Mouse (Mus musculus): ENCODE measurements at regions not wholly inside any gene's neighbourhood (a gene's known extent, or its start where the extent isn't known, plus 50 kb on each side); places are given as distances from the start of the nearest gene placed in this dataset.

DNA sequence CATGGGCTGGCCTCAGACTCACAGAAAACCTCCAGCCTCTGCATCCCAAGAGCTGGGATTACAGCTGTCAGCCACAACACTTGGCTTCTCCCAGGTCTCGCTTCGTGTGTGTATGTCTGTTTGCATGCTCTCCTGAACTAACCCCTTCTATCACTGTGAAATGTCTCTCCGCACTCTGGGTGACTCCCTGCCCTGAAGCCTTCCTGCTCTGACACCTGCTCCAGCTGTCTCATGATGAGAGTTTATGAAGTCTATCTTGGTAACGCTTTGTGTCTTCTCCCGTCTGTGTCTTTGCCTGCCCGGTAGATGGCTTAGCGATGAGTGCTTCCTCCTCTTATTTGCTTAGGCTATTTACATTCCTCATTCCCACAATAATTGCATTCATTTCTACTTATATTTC is 133.0 kb downstream of the Ndufa10 start:
- no peak for DNase-seq

DNA sequence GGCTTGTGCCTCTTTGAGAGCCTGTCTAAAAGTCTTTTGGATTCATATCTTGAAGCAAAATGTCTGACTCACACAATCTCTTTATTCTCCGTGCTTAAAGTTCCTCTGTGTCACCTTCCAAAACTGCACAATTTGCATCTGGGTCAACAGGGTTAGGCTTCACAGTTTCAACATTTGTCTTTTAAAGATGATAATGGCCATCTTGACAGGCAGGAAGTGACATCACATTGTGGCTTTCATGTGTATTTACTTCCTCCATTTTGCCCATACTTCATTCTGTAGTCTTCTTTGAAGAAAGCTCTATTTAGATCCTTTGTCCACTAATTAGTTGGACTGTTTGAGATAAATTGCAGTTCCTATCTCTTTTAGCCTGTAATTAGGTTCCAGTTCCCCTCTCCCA is 135.1 kb downstream of the Ndufa10 start:
- no peak for DNase-seq

DNA sequence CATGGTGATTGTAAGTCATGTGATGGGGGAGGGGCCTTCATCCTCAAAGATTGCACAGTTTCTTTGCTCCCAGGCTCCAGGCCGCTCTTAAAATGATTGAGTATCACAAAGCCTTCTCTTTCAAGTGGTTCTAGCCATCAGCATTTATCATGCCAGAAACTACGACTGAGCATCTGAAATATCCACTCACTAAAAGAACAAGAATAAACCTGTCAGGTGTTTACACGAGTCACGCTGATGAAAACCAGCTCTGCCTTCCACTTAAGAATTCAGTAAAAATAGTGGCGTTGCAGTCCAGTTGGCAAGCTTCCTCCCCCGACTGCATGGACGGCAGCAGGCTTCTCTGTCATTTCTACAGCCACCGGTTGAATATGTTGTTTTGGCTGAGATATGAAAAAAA is 136.2 kb downstream of the Ndufa10 start:
- DNase-seq, result no peak

DNA sequence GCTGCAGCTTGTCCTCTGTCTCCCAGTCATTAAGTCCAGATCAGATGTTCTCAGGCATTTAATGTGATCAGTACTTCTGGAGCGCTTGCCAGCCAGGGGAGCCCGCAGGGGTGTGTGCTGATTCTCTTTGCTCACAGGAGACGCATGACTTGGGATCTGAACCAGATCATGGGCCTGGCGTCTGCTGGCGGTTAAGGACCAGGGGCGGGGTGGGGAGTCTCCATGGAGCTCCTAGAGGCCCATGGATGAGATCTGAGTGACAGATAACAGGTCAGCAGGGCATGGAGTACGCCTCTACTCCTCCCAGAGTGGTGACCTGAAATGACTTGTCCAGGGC is 136.7 kb upstream of the Hdac4 start:
- DNase-seq, result no peak

DNA sequence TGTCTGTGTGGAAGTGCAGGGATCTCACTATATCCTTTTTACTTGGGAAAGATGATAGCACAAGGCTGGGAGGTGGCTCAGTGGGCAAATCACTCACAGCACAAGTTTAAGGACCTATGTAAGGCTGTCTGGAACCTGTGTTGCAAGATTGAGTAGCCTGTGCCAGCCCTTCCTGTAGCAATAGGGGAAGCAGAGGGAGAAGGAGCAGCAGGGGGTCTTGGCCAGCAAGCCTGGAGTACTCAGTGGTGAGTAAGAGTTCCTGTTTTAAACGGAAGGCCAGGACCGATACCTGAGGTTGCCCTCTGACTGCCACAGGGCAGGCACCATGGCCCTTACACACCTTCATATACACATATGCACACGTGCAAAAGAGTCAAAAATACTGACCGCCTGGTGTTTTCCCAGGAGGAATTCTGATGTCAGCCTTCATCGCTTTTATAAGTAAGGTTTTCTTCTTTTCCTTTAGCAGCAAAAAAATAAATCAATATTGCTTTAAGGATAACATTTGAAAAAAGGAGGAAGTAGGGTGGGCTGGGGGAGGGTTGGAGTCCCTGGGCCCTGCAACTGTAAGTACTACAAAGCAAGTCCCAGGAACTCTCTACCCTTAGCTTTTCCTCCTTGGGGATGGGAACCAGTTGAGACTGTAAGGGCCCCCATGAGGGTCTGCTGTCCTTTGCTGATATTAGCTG is 136.2 kb upstream of the Hdac4 start:
- DNase-seq, result no peak

DNA sequence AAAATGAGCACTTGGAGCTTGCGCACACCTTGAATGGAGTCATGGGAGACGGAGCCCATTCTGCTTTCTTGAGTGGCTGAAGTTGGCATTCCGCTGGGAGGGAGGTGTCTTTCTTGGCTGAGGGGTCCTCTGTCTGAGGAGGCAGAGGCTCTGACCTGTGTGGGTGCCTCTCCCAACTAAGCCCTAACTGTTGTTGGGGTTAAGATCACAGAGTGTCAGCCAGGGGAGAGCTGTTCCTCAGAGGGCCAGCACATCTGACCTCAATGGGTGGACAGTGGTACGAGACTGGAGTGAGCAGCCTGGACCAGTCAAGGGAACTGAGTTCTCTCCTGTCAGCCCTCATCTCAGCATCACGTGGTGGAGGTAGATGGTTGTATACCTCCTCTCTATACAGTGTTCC is 134.7 kb upstream of the Hdac4 start:
- no peak for DNase-seq

DNA sequence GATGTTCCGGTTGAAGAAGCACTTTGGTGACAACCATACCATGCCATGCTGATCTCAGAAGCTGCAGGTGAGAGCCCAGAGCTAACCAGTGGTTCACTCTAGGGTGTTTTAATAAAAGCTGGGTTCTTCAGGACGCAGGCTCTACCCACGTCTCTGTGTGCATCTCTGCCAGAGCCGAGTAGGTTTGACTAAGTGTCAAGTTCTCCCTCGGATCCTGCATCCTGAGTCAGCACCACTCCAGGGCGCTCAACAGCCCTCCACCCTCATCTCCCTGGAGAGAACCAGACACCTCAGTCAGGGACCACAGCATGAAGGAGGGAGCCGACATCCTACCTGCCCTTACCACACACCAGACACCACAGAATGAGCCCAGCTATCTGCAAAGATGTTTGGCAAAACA is 134.0 kb upstream of the Hdac4 start:
- no peak for DNase-seq

DNA sequence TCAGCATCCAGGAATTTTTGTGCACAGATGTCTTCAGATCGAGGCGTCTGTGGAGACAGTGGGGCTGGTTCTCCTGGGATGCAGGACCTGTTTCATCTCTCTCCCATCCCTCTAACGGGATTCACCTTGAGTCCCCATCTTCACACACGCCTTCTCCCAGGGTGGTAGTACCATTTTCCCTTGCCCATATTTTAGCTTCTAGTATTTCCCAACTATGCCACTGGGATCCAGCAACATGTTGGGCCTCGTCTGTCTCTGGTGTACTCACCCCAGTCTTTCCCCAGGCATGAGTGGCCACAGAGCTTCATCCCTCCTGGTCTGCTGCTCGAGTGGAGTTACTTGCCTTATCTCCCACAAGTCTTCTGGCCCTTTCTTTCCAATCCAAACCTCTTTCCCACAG is 131.6 kb upstream of the Hdac4 start:
- DNase-seq, result no peak

DNA sequence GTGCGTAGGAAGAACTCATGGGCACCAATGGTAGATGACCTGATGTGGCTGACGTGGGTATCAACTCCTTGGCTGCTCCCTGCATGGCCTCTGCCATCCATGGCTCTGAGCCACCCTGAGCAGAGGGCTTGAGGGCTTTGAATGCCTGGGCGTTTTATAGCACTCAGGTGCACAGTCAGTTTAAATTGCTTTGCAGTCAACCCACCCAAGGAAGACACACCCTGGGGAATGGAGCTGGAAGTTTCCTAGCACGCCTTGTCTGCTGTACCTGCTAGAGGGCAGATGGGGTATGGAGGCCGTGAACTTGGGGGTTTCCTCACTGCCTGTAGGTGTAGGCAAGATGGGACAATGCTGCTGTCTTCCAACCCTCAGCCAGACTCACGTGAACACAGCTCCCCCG is 129.8 kb upstream of the Hdac4 start:
- DNase-seq, result no peak

DNA sequence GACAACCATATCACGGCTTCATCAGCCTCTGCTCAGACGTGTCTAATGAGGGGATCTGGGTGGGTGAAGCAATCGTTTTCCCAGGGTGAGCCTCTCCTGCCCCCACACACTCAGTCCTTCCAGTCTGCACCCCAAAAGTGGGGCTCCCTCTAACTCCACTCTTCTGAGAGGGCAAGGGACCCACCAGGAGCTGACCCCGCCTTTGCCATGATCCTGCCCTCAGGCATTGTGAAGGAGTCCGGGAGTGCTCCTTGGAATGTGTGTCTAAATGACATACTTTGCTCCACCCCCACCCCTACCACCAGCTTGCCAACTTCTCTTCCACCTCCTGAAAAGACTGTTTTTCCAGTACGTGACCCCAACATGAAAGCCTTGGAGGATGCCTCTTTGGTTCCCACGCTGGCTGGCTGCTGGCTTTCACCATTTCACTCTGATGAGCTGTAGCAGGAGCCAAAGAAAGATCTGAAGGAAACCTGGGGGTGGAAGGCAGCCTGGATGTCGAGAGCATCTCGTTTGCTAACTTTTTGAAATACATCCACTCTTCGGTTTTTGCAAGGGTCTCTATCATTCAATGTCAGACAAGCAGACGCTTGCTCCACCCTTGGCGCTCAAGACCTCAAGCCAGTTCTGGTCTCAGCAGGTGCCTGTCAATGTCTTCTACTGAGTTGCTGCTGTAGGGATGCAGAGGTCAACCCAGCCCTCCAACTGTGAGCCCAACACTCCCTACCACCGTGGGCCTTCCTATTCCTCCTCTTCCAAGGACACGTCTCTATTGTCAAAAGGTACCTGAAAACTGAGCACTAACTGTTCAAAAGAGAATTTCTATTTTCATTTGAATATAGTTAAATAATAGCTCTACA is 128.8 kb upstream of the Hdac4 start:
- no peak for DNase-seq

DNA sequence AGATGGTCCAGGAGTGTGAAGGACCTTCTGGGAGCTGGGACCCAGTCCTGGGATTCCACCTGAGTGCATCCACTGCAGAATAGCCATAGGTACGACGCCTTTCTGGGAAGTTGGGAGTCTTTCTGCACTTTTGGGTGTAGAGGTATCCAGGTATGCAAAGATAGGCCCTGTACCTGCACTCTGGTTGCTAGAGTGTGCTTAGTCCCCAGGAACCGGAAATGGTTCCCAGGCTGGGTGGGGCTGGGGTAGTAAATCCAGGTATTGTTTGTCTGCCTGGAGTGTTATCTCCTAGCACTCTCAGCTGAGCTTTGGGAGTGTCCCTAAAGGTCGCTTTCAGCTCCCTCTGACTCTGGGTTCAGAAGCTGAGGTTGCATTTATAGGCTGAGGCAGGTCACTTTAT is 121.6 kb upstream of the Hdac4 start:
- DNase-seq, result no peak

DNA sequence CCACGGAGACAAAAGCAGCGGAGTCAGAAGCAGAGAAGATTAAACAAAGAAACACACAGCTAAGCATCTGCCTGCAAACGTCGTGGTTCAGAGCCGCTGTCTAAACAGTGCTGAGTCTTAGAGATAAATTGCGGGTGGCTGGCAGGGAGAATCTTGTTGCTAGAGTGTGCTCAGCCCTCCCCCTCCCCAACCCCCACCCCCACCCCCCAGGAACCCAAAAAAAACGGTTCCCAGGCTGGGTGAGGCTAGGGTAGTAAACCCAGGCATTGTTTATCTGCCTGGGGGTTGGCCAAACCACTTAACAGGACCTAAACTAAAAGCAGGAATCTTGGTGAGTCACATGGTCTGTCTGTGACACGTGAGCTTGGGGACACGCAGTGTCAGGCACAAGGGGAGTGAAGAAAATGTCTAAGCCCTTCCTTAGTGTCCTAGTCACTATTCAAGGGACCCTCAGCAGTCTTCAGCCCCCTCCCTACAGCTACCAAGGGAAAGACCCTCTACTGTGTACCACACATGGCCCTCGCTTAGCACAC is 120.8 kb upstream of the Hdac4 start:
- no peak for DNase-seq

DNA sequence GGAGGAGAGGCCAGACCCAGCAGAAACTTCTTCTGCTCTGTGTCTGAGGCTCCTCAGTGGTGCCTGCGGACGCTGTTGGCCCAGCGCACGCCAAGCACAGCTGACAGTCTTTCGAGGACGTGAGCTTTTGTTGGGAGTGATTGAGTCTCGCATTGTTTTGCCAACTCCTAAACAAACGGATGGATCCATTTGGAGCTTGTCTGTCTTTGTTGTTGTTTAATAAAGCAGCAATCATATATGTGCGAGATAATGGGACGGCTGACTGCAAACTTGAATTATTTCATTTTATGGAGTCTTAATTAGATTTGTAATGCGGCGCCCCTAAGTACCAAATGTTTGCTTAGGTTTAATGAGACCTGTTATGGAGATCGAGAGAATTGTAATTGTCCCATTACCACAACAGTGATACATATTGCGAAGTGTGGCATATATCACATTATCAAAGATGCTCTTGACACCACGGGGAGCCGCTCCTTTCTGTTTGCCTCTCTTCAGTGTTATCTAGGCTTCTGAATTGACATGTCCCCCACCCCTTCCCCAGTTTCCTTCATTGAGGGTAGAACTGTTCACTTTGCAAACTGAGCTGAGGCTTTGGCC is 117.6 kb upstream of the Hdac4 start:
- DNase-seq, result no peak

DNA sequence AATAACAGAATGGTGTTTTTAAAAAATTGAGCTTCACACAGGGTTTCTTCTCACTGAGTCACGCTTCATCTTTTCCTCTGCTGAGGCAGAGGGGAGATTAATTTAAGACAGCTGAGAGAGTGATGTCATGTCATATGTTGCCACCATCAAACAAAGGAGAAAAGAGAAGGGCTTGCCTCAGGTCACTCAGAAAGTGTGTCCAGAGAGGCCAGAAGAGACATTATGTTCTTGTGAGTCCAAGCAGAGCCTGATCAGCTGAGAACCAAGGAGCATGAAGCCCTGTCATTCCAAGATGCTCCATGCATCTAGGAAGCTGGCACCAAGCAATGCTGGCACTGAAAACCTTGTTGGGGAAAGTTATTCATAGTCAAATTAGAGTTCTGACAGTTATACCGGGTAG is 114.4 kb upstream of the Hdac4 start:
- no peak for DNase-seq

DNA sequence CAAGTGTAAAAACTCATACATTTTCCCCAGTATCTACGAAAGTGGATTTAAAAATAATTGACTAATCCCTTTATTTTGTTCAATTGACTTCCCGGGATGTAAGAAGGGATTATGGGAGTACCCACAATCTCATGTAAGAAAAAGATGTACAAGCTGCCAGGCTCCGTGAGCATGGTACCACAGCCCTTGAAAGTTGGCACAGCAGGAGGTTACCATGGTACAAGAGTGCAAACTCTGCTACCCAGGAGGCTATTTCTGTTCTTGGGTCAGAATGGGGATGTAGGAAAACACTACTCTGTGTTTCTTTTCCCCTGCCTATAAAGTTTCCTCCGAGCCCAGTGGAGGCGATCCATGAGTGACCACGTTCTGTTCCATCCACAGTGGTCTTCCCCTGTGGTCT is 113.9 kb upstream of the Hdac4 start:
- no peak for DNase-seq

DNA sequence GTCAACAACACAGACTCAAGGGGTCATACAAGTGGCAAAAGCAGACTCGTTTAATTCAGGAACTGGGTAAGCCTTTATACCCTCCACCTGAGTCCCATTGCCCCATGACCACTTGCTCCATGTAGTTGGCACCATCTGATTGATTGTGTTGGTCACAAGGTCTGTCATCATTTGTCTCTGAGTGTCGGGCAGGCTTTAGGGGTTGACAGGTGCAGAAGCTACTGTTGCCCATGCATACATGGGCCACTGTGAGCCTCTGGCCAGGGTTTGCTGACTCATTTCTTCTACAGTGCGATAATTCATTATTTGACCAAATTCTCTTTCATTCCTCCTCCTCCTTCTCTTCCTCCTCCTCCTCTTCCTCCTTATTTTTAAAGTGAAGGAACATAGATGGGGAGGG is 113.0 kb upstream of the Hdac4 start:
- no peak for DNase-seq

DNA sequence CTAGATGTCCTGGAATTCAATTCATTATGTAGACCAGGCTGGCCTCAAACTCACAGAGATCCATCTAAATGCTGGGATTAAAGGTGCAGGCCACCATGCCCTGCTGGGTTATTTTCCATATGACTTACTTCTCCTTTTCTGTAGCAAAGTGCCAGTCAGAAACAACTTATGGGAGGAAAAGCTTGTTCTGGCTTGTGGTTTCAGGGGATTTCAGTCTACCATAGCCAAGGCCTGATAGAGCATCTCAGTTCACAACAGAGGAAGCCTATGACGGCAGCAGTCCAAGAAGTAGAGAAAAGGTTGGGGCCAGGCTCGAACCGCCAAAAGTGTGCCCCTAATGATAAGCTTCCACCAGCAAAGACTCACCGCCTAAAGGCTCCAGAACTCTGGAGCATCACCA is 110.5 kb upstream of the Hdac4 start:
- DNase-seq, result no peak

DNA sequence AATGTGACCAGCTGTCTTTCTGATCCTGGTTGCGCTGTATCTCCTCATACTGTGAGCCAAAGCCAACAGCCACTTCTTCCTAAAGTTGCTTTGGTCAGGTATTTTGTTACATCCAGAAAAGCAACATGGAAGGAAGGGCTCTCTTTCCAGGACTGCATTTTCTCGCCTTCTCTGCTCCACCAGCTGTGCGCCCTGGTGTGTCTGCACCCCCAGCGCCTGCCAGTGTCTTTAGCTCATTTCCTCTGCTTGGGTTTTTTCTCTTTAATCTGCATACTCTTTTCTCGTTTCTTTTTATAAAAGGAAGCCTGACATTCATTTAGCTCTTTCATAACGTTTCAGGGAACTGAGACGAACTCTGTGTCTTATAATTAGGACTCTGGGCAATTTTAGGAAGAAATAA is 103.5 kb upstream of the Hdac4 start:
- no peak for DNase-seq

DNA sequence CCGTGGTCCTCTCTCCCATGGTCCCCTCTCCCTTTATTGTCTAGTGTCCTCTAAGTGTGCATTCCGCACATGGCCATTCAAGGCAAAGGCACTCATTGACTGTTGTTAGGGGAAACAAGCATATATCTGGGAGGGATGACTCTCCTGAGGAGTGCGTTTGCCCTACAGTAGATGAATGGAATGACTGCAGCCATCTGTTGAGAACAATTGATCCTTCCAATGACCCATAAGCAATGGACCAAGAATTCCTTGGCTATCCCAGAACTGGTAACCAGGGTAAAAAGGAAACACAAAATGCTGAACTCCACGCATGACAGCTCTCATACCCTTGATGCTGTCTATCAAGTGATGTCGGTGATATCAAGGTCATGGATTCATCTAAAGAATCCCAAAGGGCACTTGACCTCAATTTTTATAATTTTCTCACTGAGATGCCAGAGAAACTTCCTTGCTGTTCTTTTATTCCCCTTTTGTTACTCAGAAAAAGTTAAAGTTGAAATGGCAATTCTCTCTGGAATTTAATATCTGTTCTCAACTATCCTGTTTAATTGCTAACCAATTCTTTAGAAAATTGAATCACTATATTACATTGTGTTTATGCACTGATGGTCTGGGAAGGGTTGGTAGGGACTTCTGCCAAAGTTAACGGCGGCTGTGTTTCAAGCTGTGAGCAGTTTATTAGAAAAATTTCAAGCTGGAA is 97.3 kb upstream of the Hdac4 start:
- no peak for DNase-seq

DNA sequence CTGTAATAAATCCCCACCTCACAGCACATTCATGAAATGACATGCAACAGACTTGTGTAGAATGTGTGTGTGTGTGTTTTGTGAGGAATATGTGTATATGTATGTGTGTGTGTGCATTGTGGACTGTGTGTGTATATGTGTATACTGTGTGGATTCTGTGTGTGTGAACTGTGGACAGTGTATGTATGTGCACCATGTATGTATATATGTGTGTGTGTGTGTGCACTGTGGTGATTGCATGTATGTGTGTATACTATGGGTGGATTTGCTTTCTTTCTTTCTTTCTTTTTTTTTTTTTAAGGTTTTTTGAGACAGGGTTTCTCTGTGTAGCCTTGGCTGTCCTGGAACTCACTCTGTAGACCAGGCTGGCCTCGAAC is 91.5 kb upstream of the Hdac4 start:
- no peak for DNase-seq

DNA sequence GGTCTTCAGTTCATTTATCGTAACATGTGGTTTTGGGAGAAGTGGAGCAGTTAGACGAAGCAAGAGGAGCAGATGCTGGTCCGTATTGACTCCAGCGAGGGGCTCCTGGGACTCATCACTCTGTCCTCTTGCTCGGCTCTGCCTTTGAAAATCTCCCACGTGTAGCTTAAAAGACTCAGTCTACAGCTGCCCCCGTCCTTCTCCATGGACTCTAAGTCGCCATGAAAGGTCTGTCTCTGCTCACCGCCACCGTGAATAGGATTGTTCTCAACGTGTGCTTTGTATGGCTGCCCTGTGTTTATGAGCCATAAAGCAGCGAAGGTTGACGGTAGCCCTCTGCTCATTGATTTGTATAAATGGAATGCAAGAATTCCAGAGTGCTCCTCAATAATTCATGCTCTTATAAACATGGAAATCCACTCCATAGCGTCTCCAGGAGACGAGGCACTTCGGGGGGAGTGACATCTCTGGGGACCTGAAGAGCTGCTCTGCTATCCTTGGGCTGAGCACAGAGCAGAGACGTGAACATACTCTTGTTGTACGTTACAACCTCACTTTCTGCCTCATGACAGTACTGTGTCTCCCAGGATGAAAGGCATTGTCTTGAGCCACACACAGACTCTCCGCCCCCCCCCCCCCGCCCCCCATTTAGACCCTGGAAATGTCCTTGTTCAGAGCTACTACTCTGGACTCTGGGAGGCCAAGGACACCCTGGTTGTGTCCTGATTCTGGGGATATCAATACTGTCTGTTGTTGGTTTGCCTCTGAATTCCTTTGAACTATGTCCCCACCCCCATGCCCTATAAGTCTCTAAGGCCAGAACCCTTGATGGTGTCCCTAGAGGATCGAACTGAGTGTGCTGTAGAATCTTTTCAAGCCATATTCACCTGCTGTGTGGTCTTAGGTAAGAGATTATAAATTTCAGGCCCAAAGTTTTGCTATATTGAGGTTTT is 90.8 kb upstream of the Hdac4 start:
- DNase-seq, result no peak

DNA sequence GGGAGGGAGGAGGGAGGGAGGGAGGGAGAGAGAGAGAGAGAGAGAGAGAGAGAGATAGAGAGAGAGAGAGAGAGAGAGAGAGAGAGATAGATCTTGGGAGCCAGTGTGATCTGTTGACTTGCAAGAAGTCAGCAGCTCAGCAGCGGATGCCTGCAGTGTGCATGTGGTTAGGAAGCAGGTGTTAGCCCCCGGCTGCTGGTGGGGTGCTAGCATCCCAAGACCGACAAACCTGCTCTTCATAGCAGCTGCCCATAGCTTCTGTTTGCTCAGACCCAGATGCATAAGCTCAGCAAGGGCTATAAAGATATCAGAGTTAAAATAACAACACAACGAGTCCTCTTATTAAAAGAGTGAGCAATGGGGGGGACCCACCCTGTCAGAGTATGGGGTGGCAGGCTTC is 88.7 kb upstream of the Hdac4 start:
- no peak for DNase-seq
